Mouse (Mus musculus) embryonic facial prominence, embryonic 14.5 days (tissue): ENCODE measurements around the gene Lbhd2. TPM values are rescaled to one million over a fixed set of nuclear protein-coding genes. Genes with fewer than 3 reads are reported as not detected.
A peak's percentile ranks its signal among the peaks of the same experiment; 100 is the strongest.

ENCODE experiments used
- ATAC-seq: fragments of 200-750 bp; cut with Nextera tagmentation; 2 replicates; pipeline ENCODE4 v1.8.0; 2017; ENCODE audit warnings: low read depth, moderate number of reproducible peaks, moderate TSS enrichment
- DNase-seq: peaks from one replicate; pipeline ENCODE4 v3.0.0-alpha.2; 2015; ENCODE audit warnings: low spot score
- H3K27ac ChIP-seq: fragments of 300-500 bp; sonication (generic); replicated peaks from 2 replicates; pipeline ENCODE4 v1.5.1; 2014; ENCODE audit warnings: low read depth, mild to moderate bottlenecking, low read length, moderate library complexity
- H3K27me3 ChIP-seq: fragments of 300-500 bp; sonication (generic); replicated peaks from 2 replicates; pipeline ENCODE4 v1.6.1; 2014; ENCODE audit warnings: low read length; ENCODE audit not compliant: control insufficient read depth, insufficient read depth
- H3K36me3 ChIP-seq: fragments of 300-500 bp; sonication (generic); 2 replicates; pipeline ENCODE4 v1.6.1; 2014; ENCODE audit warnings: low read length, mixed read lengths; ENCODE audit not compliant: control insufficient read depth, insufficient read depth
- H3K4me1 ChIP-seq: fragments of 300-500 bp; sonication (generic); 2 replicates; pipeline ENCODE4 v1.6.1; 2014; ENCODE audit warnings: antibody characterized with exemption, low read length; ENCODE audit not compliant: control insufficient read depth, insufficient read depth
- H3K4me2 ChIP-seq: fragments of 300-500 bp; sonication (generic); 2 replicates; pipeline ENCODE4 v1.6.1; 2014; ENCODE audit warnings: low read depth, mild to moderate bottlenecking, low read length, moderate library complexity, mixed read lengths
- H3K4me3 ChIP-seq: fragments of 300-500 bp; sonication (generic); 2 replicates; pipeline ENCODE4 v1.5.1; 2014; ENCODE audit warnings: low read depth, mild to moderate bottlenecking, low read length
- H3K9ac ChIP-seq: fragments of 300-500 bp; sonication (generic); 2 replicates; pipeline ENCODE4 v1.6.1; 2014; ENCODE audit warnings: low read depth, mild to moderate bottlenecking, low read length, moderate library complexity, mixed read lengths
- H3K9me3 ChIP-seq: fragments of 300-500 bp; sonication (generic); 2 replicates; pipeline ENCODE4 v1.6.1; 2016; ENCODE audit warnings: low read length; ENCODE audit not compliant: control insufficient read depth
- WGBS: fragments of 180-500 bp; shearing (Covaris S2); extraction: QIAGEN DNeasy Blood & Tissue Kit; methylation state at CpG from one replicate; pipeline ENCODE4 v1.1.7; 2014; 5-methylcytosine and 5-hydroxymethylcytosine counted together
- polyA plus RNA-seq: library from polyadenylated mRNA; unstranded; fragments of >200 nt; fragmentation: Nextera tagmentation; extraction: Ambion mirVana; gene quantifications from 2 replicates; pipeline ENCODE4 v1.2.1, GENCODE M21; 2014

The Lbhd2 gene
- polyA plus RNA-seq, 1 experiment from 2014 or later = 5.5 TPM

- 17% methylated on average over 29 of the region's 29 CpGs for WGBS
- H3K9me3 ChIP-seq = no peaks in the 10 kb centered on the region
- H3K4me2 ChIP-seq = peak overlapping the region; percentile 16; the same call in 1 of the 2 replicates
- H3K27ac ChIP-seq = no peak overlapping the region
- H3K27me3 ChIP-seq = peaks cover 79% of the 10 kb centered on the region
- peak; percentile 62 for ATAC-seq
- no peak overlapping the region for H3K9ac ChIP-seq
- peak; percentile 90 for DNase-seq
- no peak overlapping the region for H3K4me3 ChIP-seq
- peaks cover 45% of the 10 kb centered on the region for H3K4me1 ChIP-seq
- H3K36me3 ChIP-seq = no peaks in the 10 kb centered on the region
Measured at GRCm38 (mm10) chr12:111425789-111426460, 19.3 kb downstream of the Lbhd2 start.

- DNase-seq = peak; percentile 84
- H3K36me3 ChIP-seq = no peaks in the 10 kb centered on the region
- no peak overlapping the region for H3K4me3 ChIP-seq
- WGBS = 36% methylated on average over 12 of the region's 12 CpGs
- no peak overlapping the region for H3K4me2 ChIP-seq
- H3K27me3 ChIP-seq = peaks cover 64% of the 10 kb centered on the region
- no peak for ATAC-seq
- no peak overlapping the region for H3K9ac ChIP-seq
- H3K27ac ChIP-seq = no peak overlapping the region
- H3K4me1 ChIP-seq = peaks cover 40% of the 10 kb centered on the region
- no peaks in the 10 kb centered on the region for H3K9me3 ChIP-seq
Measured at GRCm38 (mm10) chr12:111427438-111428113, 21.0 kb downstream of the Lbhd2 start.

- no peaks in the 10 kb centered on the region for H3K36me3 ChIP-seq
- 20% methylated on average over 8 of the region's 8 CpGs for WGBS
- peaks cover 40% of the 10 kb centered on the region for H3K4me1 ChIP-seq
- no peak overlapping the region; the same call in 1 of the 2 replicates for H3K27ac ChIP-seq
- no peaks in the 10 kb centered on the region for H3K9me3 ChIP-seq
- ATAC-seq (no peak), DNase-seq (no peak)
- peaks cover 57% of the 10 kb centered on the region for H3K27me3 ChIP-seq
- peak overlapping the region; percentile 80 for H3K4me2 ChIP-seq
- H3K9ac ChIP-seq = no peak overlapping the region
- no peak overlapping the region for H3K4me3 ChIP-seq
Measured at GRCm38 (mm10) chr12:111428364-111428763, 21.8 kb downstream of the Lbhd2 start.

DNA sequence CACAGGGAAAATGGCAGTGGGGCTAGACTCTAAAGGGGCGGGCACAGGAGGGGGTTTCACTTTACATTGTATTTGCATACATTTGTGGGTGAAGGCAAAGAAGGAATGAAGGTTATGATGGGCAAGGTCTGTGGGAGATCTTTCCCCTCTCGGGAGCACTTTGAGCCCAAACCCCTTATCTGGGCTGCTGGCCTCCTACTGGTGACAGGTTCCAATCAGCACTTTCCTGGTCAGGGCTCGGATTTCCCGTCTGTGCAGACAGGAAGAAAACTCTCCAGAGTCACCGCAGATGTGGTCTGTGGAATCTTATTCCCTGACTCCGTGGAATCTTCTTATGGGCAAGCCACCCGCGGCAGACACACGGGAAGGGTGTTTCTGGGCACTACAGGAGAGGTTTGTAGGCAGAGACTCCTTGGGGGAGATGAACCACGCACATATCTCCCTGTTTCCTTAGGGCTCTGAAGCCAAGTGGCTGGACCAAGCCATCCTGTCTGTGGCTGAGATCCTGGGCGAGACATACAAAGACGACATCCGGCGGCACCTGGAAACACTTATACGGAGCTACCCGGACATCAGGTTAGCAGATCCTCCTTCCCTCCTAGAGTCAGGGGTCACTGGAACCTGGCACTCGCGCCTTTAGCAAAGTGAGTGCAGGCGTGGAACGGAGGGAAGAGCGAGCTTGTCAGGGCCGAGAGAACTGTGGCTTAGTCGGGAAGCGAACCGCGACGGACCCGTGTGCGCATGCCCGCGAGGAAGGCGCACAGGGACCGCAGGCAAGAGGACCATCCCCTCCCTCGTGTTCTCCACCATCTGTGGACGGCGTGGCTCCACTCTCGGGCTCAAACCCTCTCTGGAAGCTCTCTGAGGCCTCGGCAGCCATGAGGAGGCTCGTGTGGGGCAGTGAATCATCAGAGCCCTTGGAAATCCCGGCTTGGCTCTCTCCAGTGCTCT lies 22.6 kb downstream of the Lbhd2 start:
- H3K4me3 ChIP-seq = peak overlapping the region; percentile 39
- H3K4me1 ChIP-seq = peaks cover 40% of the 10 kb centered on the region
- peaks cover 48% of the 10 kb centered on the region for H3K27me3 ChIP-seq
- under 1% methylated on average over 36 of the region's 40 CpGs for WGBS
- DNase-seq (peak; percentile 77), ATAC-seq (peak; percentile 54)
- H3K27ac ChIP-seq = peak overlapping the region; percentile 54
- peak overlapping the region; percentile 61 for H3K9ac ChIP-seq
- H3K9me3 ChIP-seq = no peaks in the 10 kb centered on the region
- H3K36me3 ChIP-seq = no peaks in the 10 kb centered on the region
- H3K4me2 ChIP-seq = peak overlapping the region; percentile 80

GRCm38 (mm10) chr12:111430049-111430867 lies 23.6 kb downstream of the Lbhd2 start:
- H3K4me2 ChIP-seq = peak overlapping the region; percentile 80
- peaks cover 41% of the 10 kb centered on the region for H3K4me1 ChIP-seq
- H3K27ac ChIP-seq = no peak overlapping the region
- 18% methylated on average over 27 of the region's 27 CpGs for WGBS
- H3K27me3 ChIP-seq = peaks cover 38% of the 10 kb centered on the region
- no peaks in the 10 kb centered on the region for H3K9me3 ChIP-seq
- H3K9ac ChIP-seq = peak overlapping the region; percentile 61
- no peak for DNase-seq
- peak overlapping the region; percentile 39 for H3K4me3 ChIP-seq
- no peak for ATAC-seq
- H3K36me3 ChIP-seq = no peaks in the 10 kb centered on the region

DNA sequence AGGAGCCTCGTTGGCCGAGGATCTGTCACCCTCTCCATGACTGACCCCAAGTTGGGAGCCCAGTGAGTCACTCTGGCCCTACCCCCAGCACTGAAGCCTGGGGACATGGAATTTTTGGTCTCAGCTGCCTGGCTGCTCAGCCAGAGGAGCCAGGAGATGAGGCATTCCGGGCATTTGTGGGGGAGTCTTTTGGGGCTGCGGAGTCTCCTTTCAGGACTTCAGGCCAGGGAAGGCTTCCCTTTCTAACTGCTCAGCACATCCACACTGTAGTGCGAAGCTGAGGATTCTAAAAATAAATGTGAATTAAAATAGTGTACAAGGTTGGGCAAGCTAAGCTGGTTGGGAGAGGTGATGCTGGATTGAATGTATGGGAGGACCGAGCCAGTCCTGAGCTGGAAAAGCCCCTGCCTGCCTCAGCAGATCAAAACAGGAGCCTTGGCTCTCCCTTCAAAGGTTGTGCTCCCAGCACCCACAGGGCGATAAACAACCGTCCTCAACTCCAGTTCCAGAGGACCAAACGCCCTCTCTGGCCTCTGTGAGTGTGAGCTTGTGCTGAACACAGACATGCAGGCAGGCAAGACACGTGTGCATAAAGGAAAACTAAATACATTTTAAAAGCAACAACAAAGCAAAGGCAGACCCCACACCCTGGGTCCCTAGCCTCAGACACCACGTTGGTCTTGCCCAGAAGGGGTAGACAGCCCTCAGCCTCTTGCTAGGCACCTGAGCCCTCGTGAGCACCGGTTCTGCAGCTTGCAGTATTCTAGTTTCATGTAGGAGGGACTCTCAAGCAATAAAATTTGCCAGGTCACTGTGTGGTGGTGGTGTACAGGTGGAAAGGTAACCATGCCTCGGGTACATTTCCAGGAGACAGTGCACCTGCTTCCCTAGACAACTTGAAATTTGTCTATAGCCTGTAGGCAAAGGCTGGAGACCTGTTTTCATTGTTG lies 24.5 kb downstream of the Lbhd2 start:
- Histone ChIP-seq H3K36me3 (no peaks in the 10 kb centered on the region), H3K27me3 (peaks cover 31% of the 10 kb centered on the region), H3K27ac (no peak overlapping the region), H3K9me3 (no peaks in the 10 kb centered on the region), H3K9ac (no peak overlapping the region), H3K4me1 (peaks cover 39% of the 10 kb centered on the region), H3K4me2 (0 out of 2 replicates have a peak overlapping the region, but pooled peaks have one; percentile 80), H3K4me3 (no peak overlapping the region)
- 30% methylated on average over 14 of the region's 14 CpGs for WGBS
- no peak for ATAC-seq
- DNase-seq = no peak

GRCm38 (mm10) chr12:111432097-111432496 lies 25.5 kb downstream of the Lbhd2 start:
- Histone ChIP-seq H3K4me2 (no peak overlapping the region), H3K27me3 (peaks cover 30% of the 10 kb centered on the region), H3K27ac (no peak overlapping the region), H3K36me3 (no peaks in the 10 kb centered on the region), H3K4me1 (peaks cover 39% of the 10 kb centered on the region), H3K4me3 (no peak overlapping the region), H3K9me3 (no peaks in the 10 kb centered on the region), H3K9ac (no peak overlapping the region)
- WGBS = 28% methylated on average over 4 of the region's 4 CpGs
- DNase-seq (no peak), ATAC-seq (no peak)
